Comparison of ENCODE assay signal across 9 mouse cellular contexts in the genomic region with DNA sequence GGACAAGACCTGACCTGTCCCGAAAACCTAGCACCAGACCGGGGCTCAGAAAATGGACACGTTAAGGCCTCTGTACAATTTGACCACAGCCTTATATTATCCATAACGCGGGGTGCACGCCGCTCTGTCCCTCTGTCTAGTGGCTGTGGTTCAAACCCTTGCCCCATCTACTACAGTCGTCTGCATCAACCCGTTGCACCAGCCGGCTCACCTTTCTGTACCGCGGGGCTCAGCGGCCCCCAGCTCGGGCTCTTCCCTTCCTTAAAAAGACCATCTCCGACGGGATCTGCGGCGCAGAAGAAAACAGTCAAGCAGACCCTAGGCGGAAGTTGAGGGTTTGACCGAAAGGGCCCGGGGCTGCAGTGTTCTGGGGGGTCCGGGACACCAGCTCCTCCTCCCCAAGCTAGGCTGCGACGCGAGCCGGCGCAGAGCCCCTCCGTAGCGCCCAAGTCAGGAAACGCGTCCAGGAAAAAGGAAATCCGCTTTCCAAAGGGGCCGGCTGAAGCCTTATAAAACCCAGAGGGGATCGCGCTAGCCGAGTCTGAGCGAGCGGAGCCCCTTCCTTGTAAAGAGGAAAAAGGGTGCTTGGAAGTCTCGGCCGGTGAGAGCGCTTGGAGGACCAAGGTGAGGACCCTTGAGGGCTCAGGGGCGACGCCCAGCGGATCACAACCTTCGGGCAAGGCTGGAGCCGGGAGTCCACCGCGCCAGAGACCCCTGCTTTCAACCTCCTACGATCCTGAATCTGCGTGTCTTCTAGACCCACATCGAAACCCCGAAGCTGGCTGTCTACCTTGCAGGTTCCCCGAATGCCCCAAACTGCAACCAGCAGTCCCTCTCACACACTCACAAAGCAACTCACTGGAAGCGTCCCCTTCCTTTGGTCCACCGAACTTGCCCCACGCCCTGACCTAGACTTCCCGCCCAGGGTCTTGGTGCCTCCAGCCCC. TPM values are rescaled to one million over a fixed set of nuclear protein-coding genes. Genes with fewer than 3 reads are reported as not detected.
DNase-seq lines count a peak whose midpoint lies in the region; ATAC-seq and TF ChIP-seq lines count a peak whose summit lies in the region.
"Had no signal": no experiment of that assay in that cellular context is flagged by ENCODE, and none has a peak within 500 bp of the region (broad histone marks: within the 10 kb centered on the region; RNA-seq: fewer than 3 reads in every experiment).

No protein-coding gene starts in this region.

- peaks cover 16% of the 10 kb centered on the region for H3K4me1 ChIP-seq in lung, embryonic 16.5 days (replicated peaks; ENCODE audit: control insufficient read depth, insufficient read depth, low read length)
- H3K4me1 ChIP-seq in forebrain, postnatal 0 days (ENCODE audit: insufficient read depth) = peaks cover 10% of the 10 kb centered on the region; the same call in 1 of the 2 replicates
- H3K4me1 ChIP-seq in liver, embryonic 13.5 days (replicated peaks) = no peaks in the 10 kb centered on the region; the same call in 1 of the 2 replicates

- peak overlapping the region; percentile 15 for H3K4me3 ChIP-seq in lung, embryonic 16.5 days (ENCODE audit: low read length)
- peak overlapping the region; percentile 18 for H3K4me3 ChIP-seq in forebrain, postnatal 0 days (ENCODE audit: low read depth, low read length)
- peak overlapping the region; percentile 19 for H3K4me3 ChIP-seq in liver, embryonic 13.5 days (replicated peaks)

- no peak for DNase-seq in lung, postnatal 14 days
- no peak for DNase-seq in forebrain, postnatal 0 days
- DNase-seq in liver, embryonic 13.5 days = no peak
- DNase-seq in thymus, postnatal 36 days = no peak
- no peak for DNase-seq in urinary bladder, postnatal 25 days (ENCODE audit: low spot score)
- DNase-seq in layer of hippocampus, adult 8-10 months (ENCODE audit: low spot score in 2 of 2) = no peak
- DNase-seq: layer of hippocampus, adult 9-11 months had no signal

- H3K4me2 ChIP-seq in lung, embryonic 16.5 days (ENCODE audit: low read depth, low read length) = peak overlapping the region; percentile 32
- H3K4me2 ChIP-seq in forebrain, postnatal 0 days (ENCODE audit: low read depth) = peak overlapping the region; percentile 41; the same call in 1 of the 2 replicates
- H3K4me2 ChIP-seq in liver, embryonic 13.5 days = peak overlapping the region; percentile 39

- H3K9ac ChIP-seq in lung, embryonic 16.5 days (ENCODE audit: low read length) = no peak overlapping the region
- H3K9ac ChIP-seq in forebrain, postnatal 0 days = no peak overlapping the region
- no peak overlapping the region for H3K9ac ChIP-seq in liver, embryonic 13.5 days

- no peaks in the 10 kb centered on the region for H3K9me3 ChIP-seq in lung, embryonic 16.5 days (ENCODE audit: control insufficient read depth, low read length)
- no peaks in the 10 kb centered on the region for H3K9me3 ChIP-seq in forebrain, postnatal 0 days (ENCODE audit: low read length)
- no peaks in the 10 kb centered on the region for H3K9me3 ChIP-seq in liver, embryonic 13.5 days (replicated peaks)

- peaks cover 74% of the 10 kb centered on the region for H3K27me3 ChIP-seq in lung, embryonic 16.5 days (ENCODE audit: control insufficient read depth, insufficient read depth, low read depth, low read length)
- H3K27me3 ChIP-seq in forebrain, postnatal 0 days (ENCODE audit: insufficient read depth, low read length) = peaks cover 75% of the 10 kb centered on the region
- peaks cover 88% of the 10 kb centered on the region for H3K27me3 ChIP-seq in liver, embryonic 13.5 days

- H3K36me3 ChIP-seq in lung, embryonic 16.5 days (ENCODE audit: control insufficient read depth, insufficient read depth, low read length) = no peaks in the 10 kb centered on the region
- no peaks in the 10 kb centered on the region for H3K36me3 ChIP-seq in forebrain, postnatal 0 days (ENCODE audit: insufficient read depth)
- no peaks in the 10 kb centered on the region for H3K36me3 ChIP-seq in liver, embryonic 13.5 days

- no peak overlapping the region for H3K27ac ChIP-seq in lung, embryonic 16.5 days (ENCODE audit: low read length)
- no peak overlapping the region for H3K27ac ChIP-seq in forebrain, postnatal 0 days (ENCODE audit: low read depth, low read length)
- no peak overlapping the region for H3K27ac ChIP-seq in liver, embryonic 13.5 days

- 1% methylated on average over 57 of the region's 57 CpGs for WGBS in lung, embryonic 16.5 days
- WGBS in forebrain, postnatal 0 days = 2% methylated on average over 57 of the region's 57 CpGs
- WGBS in liver, embryonic 13.5 days (ENCODE audit: insufficient replicate concordance) = 2% methylated on average over 57 of the region's 57 CpGs

- ATAC-seq in lung, embryonic 16.5 days (ENCODE audit: low read depth) = no peak
- ATAC-seq in forebrain, postnatal 0 days = no peak
- ATAC-seq in liver, embryonic 13.5 days (ENCODE audit: low read depth) = no peak

- no peak for TF ChIP-seq CTCF in forebrain, postnatal 0 days (IDR thresholded peaks at IDR 0.05; ENCODE audit: low read depth)

RNA-seq across cellular contexts. Expression of a gene that starts 0.8 kb away (rescaled TPM):
- polyA plus RNA-seq in lung, embryonic 16.5 days (2015; fragmentation: Nextera tagmentation; extraction: Ambion mirVana) = not detected in 2 replicates
- total RNA-seq in forebrain, postnatal 0 days (2014; rRNA removed) = not detected in 2 replicates
- polyA plus RNA-seq in forebrain, postnatal 0 days (2015; fragmentation: Nextera tagmentation; extraction: Ambion mirVana) = not detected in 2 replicates
- polyA plus RNA-seq in liver, embryonic 13.5 days (2015; fragmentation: Nextera tagmentation; extraction: Ambion mirVana) = 0.06 and 0.07 TPM in 2 replicates
- total RNA-seq in layer of hippocampus, adult 8-10 months (2022) = not detected
- polyA plus RNA-seq: thymus, postnatal 0 days had no signal

RNA-seq across cellular contexts. Expression of a gene that starts 8.5 kb away (rescaled TPM):
- not detected in 2 replicates for polyA plus RNA-seq in lung, embryonic 16.5 days (2015; fragmentation: Nextera tagmentation; extraction: Ambion mirVana)
- total RNA-seq in forebrain, postnatal 0 days (2014; rRNA removed) = not detected in 2 replicates
- not detected in 2 replicates for polyA plus RNA-seq in forebrain, postnatal 0 days (2015; fragmentation: Nextera tagmentation; extraction: Ambion mirVana)
- not detected in 2 replicates for polyA plus RNA-seq in liver, embryonic 13.5 days (2015; fragmentation: Nextera tagmentation; extraction: Ambion mirVana)
- under 1 TPM in 2 of 4 experiments, not detected in 2; 0.74 to 0.82 TPM for total RNA-seq in layer of hippocampus, adult 8-10 months (2022)

RNA-seq across cellular contexts. Expression of a gene that starts 29.7 kb away (rescaled TPM):
- not detected in 2 replicates for polyA plus RNA-seq in lung, embryonic 16.5 days (2015; fragmentation: Nextera tagmentation; extraction: Ambion mirVana)
- total RNA-seq in forebrain, postnatal 0 days (2014; rRNA removed) = 24.2 and 27.2 TPM in 2 replicates
- polyA plus RNA-seq in forebrain, postnatal 0 days (2015; fragmentation: Nextera tagmentation; extraction: Ambion mirVana) = 9.7 and 10.0 TPM in 2 replicates
- polyA plus RNA-seq in liver, embryonic 13.5 days (2015; fragmentation: Nextera tagmentation; extraction: Ambion mirVana) = not detected in 2 replicates
- 100 to 1,000 TPM; 159 to 177 (median 168) TPM for total RNA-seq in layer of hippocampus, adult 8-10 months (2022)
- polyA plus RNA-seq: thymus, postnatal 0 days had no signal

RNA-seq across cellular contexts. Expression of a gene that starts 50.9 kb away (rescaled TPM):
- polyA plus RNA-seq in lung, embryonic 16.5 days (2015; fragmentation: Nextera tagmentation; extraction: Ambion mirVana) = 2.7 and 2.9 TPM in 2 replicates
- total RNA-seq in forebrain, postnatal 0 days (2014; rRNA removed) = 2.1 and 3.4 TPM in 2 replicates
- 0.52 and 1.1 TPM in 2 replicates for polyA plus RNA-seq in forebrain, postnatal 0 days (2015; fragmentation: Nextera tagmentation; extraction: Ambion mirVana)
- not detected in 2 replicates for polyA plus RNA-seq in liver, embryonic 13.5 days (2015; fragmentation: Nextera tagmentation; extraction: Ambion mirVana)
- total RNA-seq in layer of hippocampus, adult 8-10 months (2022) = 1 to 10 TPM; 3.3 to 4.6 (median 3.6) TPM

Comparison
In these comparisons a context has a peak if more than half of its experiments do, and no peak if none do; other contexts are left out.
1. RNA of a gene that starts 29.7 kb away (polyA plus RNA-seq): 9.7 to 10.0 TPM in forebrain, postnatal 0 days; not detected in lung, embryonic 16.5 days and not detected in liver, embryonic 13.5 days; every median in the first group is over 10 times any median in the second.
2. Peak in every context shown above with its lines, with median percentiles within 50 percentile points of each other: H3K4me2 ChIP-seq and H3K4me3 ChIP-seq.